Mouse (Mus musculus) C2C12 (cell line): ENCODE measurements at regions not wholly inside any gene's neighbourhood (a gene's known extent, or its start where the extent isn't known, plus 50 kb on each side); places are given as distances from the start of the nearest gene placed in this dataset.

Experiments used
- CTCF ChIP-seq: IDR thresholded peaks from one replicate; pipeline ENCODE4 v1.5.1; 2011; ENCODE audit not compliant: control insufficient read depth, insufficient read depth, insufficient read length
- USF1 ChIP-seq: IDR thresholded peaks from one replicate; pipeline ENCODE4 v1.6.1; 2011; ENCODE audit warnings: low read depth, mild to moderate bottlenecking, control low read depth, moderate library complexity

- TF ChIP-seq CTCF (no peak), USF1 (no peak)
These were observed 70.9 kb downstream of the Gm13691 start for GRCm38 (mm10) chr2:84061221-84061620.
